ENCODE assay signal across 11 mouse cellular contexts in the genomic region with DNA sequence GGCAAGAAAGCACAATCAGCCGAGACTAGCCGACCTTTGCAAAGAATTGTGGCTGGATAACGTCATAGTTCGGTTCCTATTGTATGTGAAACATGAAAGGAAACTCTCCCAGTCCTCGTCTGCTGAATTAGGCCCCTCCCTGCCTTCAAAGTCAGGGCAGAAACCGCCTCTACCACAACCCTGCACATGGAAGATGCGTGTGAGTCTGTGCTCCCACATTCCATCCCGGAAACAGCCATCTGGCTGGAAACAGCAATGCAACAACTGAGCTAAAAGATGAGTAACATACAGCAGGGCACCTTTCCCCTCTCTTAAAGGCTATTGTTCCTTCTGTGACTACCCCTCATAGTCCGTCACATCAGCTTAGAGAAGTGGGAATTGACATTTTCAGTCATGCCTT.
"Had no signal": no experiment of that assay in that cellular context is flagged by ENCODE, and none has a peak within 500 bp of the region (broad histone marks: within the 10 kb centered on the region; RNA-seq: fewer than 3 reads in every experiment).

No protein-coding gene starts in this region.

- H3K4me3 ChIP-seq: limb, embryonic 15.5 days; liver, embryonic 12.5 days; megakaryocyte, embryonic 14.5 days; midbrain, embryonic 12.5 days; neural tube, embryonic 15.5 days had no signal

- H3K36me3 ChIP-seq: limb, embryonic 15.5 days; liver, embryonic 12.5 days; midbrain, embryonic 12.5 days; neural tube, embryonic 15.5 days had no signal

- DNase-seq: kidney, adult 8-10 months; kidney, postnatal 25 days; lung, embryonic 14.5 days; lung, postnatal 10 days; thymus, postnatal 36 days had no signal

- H3K9me3 ChIP-seq: limb, embryonic 15.5 days; liver, embryonic 12.5 days; neural tube, embryonic 15.5 days had no signal

- H3K27me3 ChIP-seq: limb, embryonic 15.5 days; liver, embryonic 12.5 days; megakaryocyte, embryonic 14.5 days; midbrain, embryonic 12.5 days; neural tube, embryonic 15.5 days had no signal

- H3K27ac ChIP-seq: limb, embryonic 15.5 days; liver, embryonic 12.5 days; macrophage; midbrain, embryonic 12.5 days; neural tube, embryonic 15.5 days had no signal

- H3K4me1 ChIP-seq: limb, embryonic 15.5 days; liver, embryonic 12.5 days; megakaryocyte, embryonic 14.5 days; midbrain, embryonic 12.5 days; neural tube, embryonic 15.5 days had no signal
